Mouse (Mus musculus): Measurements from ENCODE around the gene Tex22. TPM values are rescaled to one million over a fixed set of nuclear protein-coding genes. Genes with fewer than 3 reads are reported as not detected.
A peak's percentile ranks its signal among the peaks of the same experiment; 100 is the strongest.

Tex22 gene
- polyA plus RNA-seq, 1 experiment from 2014 or later: not detected

DNA sequence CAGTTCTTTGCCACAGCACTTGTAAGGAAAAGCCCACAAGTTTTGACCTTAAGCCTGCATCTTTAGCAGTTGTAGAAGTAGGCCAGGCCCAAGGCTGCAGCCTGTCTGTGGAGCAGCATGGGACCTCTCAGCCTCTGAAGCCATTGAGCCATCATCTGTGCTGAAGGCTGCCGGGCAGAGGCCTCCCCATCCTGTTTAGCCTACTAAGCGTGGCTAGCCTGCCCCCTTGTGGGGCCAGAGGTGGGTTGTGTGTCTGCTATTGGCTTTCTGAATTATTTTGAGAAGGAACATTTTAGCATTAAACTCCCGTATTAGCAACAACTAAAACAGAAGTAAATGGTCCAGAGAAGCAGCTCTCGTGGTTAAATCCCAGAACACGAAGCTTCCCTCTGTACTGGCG lies 28.2 kb downstream of the Tex22 start:
- H3K27ac ChIP-seq (replicated peaks; ENCODE audit: low read depth, low read length): no peak overlapping the region
- WGBS: 63% methylated on average over 6 of the region's 6 CpGs
- no peak overlapping the region for H3K4me2 ChIP-seq (ENCODE audit: low read depth, low read length)
- H3K9me3 ChIP-seq (ENCODE audit: control insufficient read depth, low read length): no peaks in the 10 kb centered on the region
- no peak; the same call in 1 of the 2 replicates for ATAC-seq (ENCODE audit: low read depth)
- peak; percentile 64 for DNase-seq (ENCODE audit: low spot score)
- peaks cover 11% of the 10 kb centered on the region; the same call in 1 of the 2 replicates for H3K36me3 ChIP-seq (ENCODE audit: control insufficient read depth, insufficient read depth, low read length)
- peaks cover 8% of the 10 kb centered on the region for H3K4me1 ChIP-seq (ENCODE audit: control insufficient read depth, insufficient read depth, low read length)
- no peak overlapping the region for H3K4me3 ChIP-seq (ENCODE audit: low read depth, low read length)
- no peaks in the 10 kb centered on the region for H3K27me3 ChIP-seq (replicated peaks; ENCODE audit: control insufficient read depth, insufficient read depth, low read length)
- no peak overlapping the region for H3K9ac ChIP-seq (ENCODE audit: low read depth, low read length)

DNA sequence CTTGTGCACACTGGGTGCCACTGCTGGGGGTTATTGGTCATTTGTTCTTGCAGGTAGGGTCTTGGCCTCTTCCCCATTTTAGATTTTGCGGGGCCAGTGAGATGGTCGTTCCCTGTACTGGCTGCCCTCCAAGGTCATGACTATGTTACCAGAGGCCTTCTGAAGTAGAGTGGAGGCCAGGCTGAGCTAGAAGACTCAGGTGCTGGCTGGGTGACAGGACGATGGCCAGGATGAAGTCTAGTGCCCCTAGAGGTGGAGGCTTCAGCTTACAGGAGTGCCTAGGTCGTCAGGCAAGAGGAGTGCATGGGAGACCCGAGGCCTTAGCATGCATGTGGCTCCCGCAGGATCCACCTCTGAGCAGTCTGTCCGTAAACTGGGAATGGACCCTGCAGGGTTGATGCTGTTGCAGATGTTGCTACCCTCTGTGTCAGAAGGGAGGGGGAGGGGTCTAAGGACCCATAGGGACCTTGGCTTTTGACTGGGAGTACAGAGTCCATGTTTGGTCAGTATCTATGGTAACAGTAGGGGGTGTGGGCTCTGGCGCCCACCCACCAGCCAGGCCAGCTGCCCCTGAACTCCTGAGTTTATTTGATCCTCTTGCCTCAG lies 29.6 kb downstream of the Tex22 start:
- DNase-seq (ENCODE audit: low spot score) (no peak), ATAC-seq (ENCODE audit: low read depth) (no peak)
- H3K27ac ChIP-seq (replicated peaks; ENCODE audit: low read depth, low read length): no peak overlapping the region
- H3K4me1 ChIP-seq (ENCODE audit: control insufficient read depth, insufficient read depth, low read length): peaks cover 6% of the 10 kb centered on the region
- H3K27me3 ChIP-seq (replicated peaks; ENCODE audit: control insufficient read depth, insufficient read depth, low read length): no peaks in the 10 kb centered on the region
- no peak overlapping the region for H3K9ac ChIP-seq (ENCODE audit: low read depth, low read length)
- no peaks in the 10 kb centered on the region for H3K9me3 ChIP-seq (ENCODE audit: control insufficient read depth, low read length)
- peaks cover 15% of the 10 kb centered on the region; the same call in 1 of the 2 replicates for H3K36me3 ChIP-seq (ENCODE audit: control insufficient read depth, insufficient read depth, low read length)
- no peak overlapping the region for H3K4me3 ChIP-seq (ENCODE audit: low read depth, low read length)
- no peak overlapping the region for H3K4me2 ChIP-seq (ENCODE audit: low read depth, low read length)
- WGBS: 88% methylated on average over 8 of the region's 8 CpGs

DNA sequence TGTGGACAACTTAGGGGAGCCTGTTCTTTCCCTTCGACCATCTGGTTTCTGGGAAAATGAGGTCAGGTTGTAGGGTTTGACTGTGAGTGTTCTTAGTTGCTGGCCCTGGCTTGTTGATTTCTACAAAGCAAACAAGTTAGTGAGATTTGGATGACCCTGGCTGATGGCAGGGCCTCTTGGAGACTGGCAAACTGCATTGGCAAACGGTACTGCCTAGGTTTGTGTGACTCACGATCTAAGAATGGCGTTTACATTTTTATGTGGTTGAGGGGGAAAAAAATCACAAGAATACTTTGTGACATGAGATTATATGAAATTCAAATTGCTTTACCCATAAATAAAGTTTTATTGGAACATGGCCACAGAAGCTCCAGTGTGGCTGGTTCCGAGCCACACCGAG lies 32.1 kb downstream of the Tex22 start:
- Histone ChIP-seq H3K9ac (ENCODE audit: low read depth, low read length) (no peak overlapping the region), H3K27me3 (replicated peaks; ENCODE audit: control insufficient read depth, insufficient read depth, low read length) (no peaks in the 10 kb centered on the region), H3K9me3 (ENCODE audit: control insufficient read depth, low read length) (no peaks in the 10 kb centered on the region), H3K4me3 (ENCODE audit: low read depth, low read length) (no peak overlapping the region), H3K27ac (replicated peaks; ENCODE audit: low read depth, low read length) (no peak overlapping the region), H3K36me3 (ENCODE audit: control insufficient read depth, insufficient read depth, low read length) (peaks cover 18% of the 10 kb centered on the region; the same call in 1 of the 2 replicates), H3K4me1 (ENCODE audit: control insufficient read depth, insufficient read depth, low read length) (no peaks in the 10 kb centered on the region), H3K4me2 (ENCODE audit: low read depth, low read length) (no peak overlapping the region)
- DNase-seq (ENCODE audit: low spot score): no peak
- WGBS: 75% methylated on average over 6 of the region's 6 CpGs
- ATAC-seq (ENCODE audit: low read depth): no peak

DNA sequence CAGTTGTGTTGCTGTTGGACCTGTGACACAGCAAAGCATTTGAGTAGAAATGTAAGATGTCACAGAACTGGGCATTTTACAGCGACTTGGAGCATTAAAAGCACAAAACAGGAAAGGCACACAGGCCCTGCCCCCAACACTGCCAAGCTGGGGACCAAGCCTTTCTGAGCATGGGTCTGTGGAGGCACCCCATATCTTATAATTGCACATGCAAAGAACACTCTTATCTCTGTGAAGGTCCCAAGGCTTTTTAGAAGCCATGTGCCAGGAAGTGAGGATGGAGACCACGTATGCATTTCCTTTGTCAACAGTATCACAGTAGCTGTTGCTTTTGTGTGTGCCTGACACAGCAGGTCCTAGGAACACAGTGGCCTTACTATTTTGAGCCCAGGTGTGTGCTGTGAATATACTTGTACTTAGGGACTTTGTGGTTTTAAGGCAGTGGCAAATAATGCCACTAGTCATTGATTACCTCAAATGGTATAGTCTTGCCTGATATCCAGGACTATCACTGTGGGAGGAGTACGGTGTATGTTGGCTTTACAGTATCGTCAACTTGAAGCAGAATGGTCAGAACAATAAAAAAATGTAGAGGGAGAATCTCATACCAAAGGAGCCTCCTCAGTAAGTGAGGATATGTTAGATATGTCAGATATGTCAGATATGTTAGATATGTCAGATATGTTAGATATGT lies 33.3 kb downstream of the Tex22 start:
- ATAC-seq (ENCODE audit: low read depth): no peak
- peaks cover 25% of the 10 kb centered on the region; the same call in 1 of the 2 replicates for H3K36me3 ChIP-seq (ENCODE audit: control insufficient read depth, insufficient read depth, low read length)
- H3K9ac ChIP-seq (ENCODE audit: low read depth, low read length): no peak overlapping the region
- no peak for DNase-seq (ENCODE audit: low spot score)
- no peak overlapping the region for H3K27ac ChIP-seq (replicated peaks; ENCODE audit: low read depth, low read length)
- H3K4me1 ChIP-seq (ENCODE audit: control insufficient read depth, insufficient read depth, low read length): no peaks in the 10 kb centered on the region
- H3K4me2 ChIP-seq (ENCODE audit: low read depth, low read length): no peak overlapping the region
- H3K27me3 ChIP-seq (replicated peaks; ENCODE audit: control insufficient read depth, insufficient read depth, low read length): no peaks in the 10 kb centered on the region
- 81% methylated on average over 4 of the region's 4 CpGs for WGBS
- H3K9me3 ChIP-seq (ENCODE audit: control insufficient read depth, low read length): no peaks in the 10 kb centered on the region
- H3K4me3 ChIP-seq (ENCODE audit: low read depth, low read length): no peak overlapping the region

DNA sequence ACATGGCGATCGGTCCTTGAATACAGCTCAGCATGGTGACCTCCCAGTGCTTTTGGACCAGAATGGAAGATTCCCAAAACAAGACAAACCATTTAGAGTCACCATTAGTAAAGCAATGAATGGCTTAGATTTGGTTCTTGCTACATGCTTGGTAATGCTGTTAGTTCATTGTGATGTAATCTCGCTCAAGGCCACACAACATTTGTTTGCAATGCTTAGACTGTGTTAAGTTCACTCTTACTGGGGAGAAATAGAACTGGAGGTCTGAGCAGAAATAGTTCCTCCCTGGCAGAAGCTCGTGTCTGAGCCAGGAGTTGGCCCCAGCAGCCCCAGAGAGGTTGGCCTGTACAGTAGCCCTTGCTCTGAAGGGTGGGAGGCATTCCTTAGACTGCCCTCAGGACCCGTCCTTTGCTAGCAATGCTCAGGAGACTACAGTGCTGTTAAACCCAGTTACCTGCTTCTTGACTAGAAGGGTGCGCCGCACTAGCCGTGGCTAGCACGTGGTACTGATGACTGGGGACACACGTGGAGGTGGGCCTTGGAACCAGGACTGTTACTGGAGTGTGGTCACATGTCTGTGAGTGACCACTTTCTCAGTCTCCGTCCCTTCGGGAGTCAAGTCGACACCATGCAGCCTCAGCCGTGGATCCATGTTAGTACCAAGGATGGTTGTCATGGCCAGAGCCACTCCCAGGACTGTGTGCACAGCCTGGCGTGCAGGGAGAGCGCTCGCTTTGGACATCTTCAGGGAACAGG lies 34.4 kb downstream of the Tex22 start:
- Histone ChIP-seq H3K27ac (replicated peaks; ENCODE audit: low read depth, low read length) (no peak overlapping the region), H3K4me2 (ENCODE audit: low read depth, low read length) (no peak overlapping the region), H3K9ac (ENCODE audit: low read depth, low read length) (no peak overlapping the region), H3K4me1 (ENCODE audit: control insufficient read depth, insufficient read depth, low read length) (no peaks in the 10 kb centered on the region), H3K9me3 (ENCODE audit: control insufficient read depth, low read length) (no peaks in the 10 kb centered on the region), H3K27me3 (replicated peaks; ENCODE audit: control insufficient read depth, insufficient read depth, low read length) (no peaks in the 10 kb centered on the region), H3K4me3 (ENCODE audit: low read depth, low read length) (no peak overlapping the region), H3K36me3 (ENCODE audit: control insufficient read depth, insufficient read depth, low read length) (peaks cover 29% of the 10 kb centered on the region)
- no peak for DNase-seq (ENCODE audit: low spot score)
- 87% methylated on average over 17 of the region's 17 CpGs for WGBS
- no peak for ATAC-seq (ENCODE audit: low read depth)

DNA sequence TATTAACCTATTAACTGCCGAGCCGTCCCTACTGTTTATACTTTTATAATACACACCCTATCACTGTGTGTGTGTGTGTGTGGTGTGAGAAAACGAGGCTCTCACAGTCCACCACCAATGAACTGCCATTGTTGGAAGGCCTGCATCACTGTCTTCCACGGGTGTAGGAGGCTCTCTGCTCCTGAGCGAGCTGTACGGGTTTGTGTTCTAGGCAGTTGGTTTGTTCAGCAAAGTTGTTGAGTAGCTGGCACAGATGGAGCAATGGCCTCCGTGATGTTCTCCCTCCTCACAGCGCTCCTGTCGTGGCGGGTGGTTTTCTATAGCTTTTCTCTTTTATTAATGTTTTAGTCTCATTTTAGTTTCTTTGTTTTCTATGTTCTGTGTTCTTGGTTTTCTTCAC lies 35.5 kb downstream of the Tex22 start:
- Histone ChIP-seq H3K4me2 (ENCODE audit: low read depth, low read length) (no peak overlapping the region), H3K4me3 (ENCODE audit: low read depth, low read length) (no peak overlapping the region), H3K27me3 (replicated peaks; ENCODE audit: control insufficient read depth, insufficient read depth, low read length) (no peaks in the 10 kb centered on the region), H3K36me3 (ENCODE audit: control insufficient read depth, insufficient read depth, low read length) (peaks cover 35% of the 10 kb centered on the region), H3K9ac (ENCODE audit: low read depth, low read length) (no peak overlapping the region), H3K27ac (replicated peaks; ENCODE audit: low read depth, low read length) (no peak overlapping the region), H3K4me1 (ENCODE audit: control insufficient read depth, insufficient read depth, low read length) (no peaks in the 10 kb centered on the region), H3K9me3 (ENCODE audit: control insufficient read depth, low read length) (no peaks in the 10 kb centered on the region)
- ATAC-seq (ENCODE audit: low read depth): no peak
- WGBS: 87% methylated on average over 10 of the region's 10 CpGs
- no peak for DNase-seq (ENCODE audit: low spot score)

DNA sequence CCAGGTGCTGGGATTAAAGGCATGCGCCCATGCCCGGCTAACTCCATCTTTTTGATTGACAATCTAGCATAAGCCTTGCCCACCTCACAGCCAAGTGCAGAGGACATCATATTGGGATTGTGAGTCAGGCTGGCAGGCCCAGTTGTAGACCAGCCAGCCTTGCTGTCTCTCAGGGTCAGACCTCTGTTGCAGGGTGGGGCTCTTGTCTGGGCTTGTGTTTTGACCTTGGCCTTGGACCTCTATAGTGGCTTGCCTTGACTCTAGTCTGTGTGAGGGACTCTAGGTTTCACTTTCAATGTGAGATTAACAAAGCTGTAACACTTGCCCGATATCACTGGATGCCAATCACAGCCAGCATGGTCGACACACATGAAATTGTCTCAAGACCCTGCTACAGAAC lies 39.8 kb downstream of the Tex22 start:
- Histone ChIP-seq H3K36me3 (ENCODE audit: control insufficient read depth, insufficient read depth, low read length) (peaks cover 66% of the 10 kb centered on the region), H3K9me3 (ENCODE audit: control insufficient read depth, low read length) (no peaks in the 10 kb centered on the region), H3K27ac (replicated peaks; ENCODE audit: low read depth, low read length) (no peak overlapping the region), H3K27me3 (replicated peaks; ENCODE audit: control insufficient read depth, insufficient read depth, low read length) (no peaks in the 10 kb centered on the region), H3K4me3 (ENCODE audit: low read depth, low read length) (no peak overlapping the region), H3K4me1 (ENCODE audit: control insufficient read depth, insufficient read depth, low read length) (no peaks in the 10 kb centered on the region), H3K4me2 (ENCODE audit: low read depth, low read length) (no peak overlapping the region), H3K9ac (ENCODE audit: low read depth, low read length) (no peak overlapping the region)
- WGBS: 88% methylated on average over 4 of the region's 4 CpGs
- ATAC-seq (ENCODE audit: low read depth): no peak
- no peak for DNase-seq (ENCODE audit: low spot score)

DNA sequence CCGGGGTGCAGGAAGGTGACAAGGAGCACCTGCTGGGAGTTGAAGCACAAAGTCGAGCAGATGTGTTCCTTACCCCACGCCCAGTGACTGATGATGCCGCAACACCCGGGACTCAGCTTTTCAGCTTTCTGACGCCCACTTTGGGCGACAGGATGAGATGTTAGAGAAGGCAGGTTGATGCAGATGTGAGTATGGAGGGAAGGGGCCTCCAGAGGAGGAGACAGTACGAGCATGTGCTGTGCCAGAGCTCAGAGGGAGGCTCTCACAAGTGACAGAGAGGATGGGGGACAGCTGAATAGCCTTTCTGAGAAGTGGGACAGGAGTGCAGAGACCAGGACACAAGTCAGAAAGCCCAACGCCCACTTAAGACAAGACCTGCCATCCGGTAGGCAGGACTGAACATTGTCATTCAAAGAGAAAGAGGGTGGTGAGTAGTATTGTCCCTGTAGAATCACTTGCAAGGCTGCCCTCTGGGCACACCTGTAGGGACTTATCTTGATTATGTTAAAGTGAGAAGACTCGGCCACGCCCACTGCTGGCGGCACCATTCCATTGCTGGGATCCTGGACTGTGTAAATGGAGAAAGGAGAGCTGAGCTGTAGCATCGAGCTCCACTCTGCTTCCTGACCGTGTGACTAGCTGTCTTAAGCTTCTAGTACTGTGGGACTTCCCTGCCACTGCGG lies 40.7 kb downstream of the Tex22 start:
- no peak overlapping the region for H3K4me3 ChIP-seq (ENCODE audit: low read depth, low read length)
- WGBS: 80% methylated on average over 16 of the region's 16 CpGs

More for the DNA sequence above, 40.7 kb downstream of the Tex22 start:
- no peak overlapping the region for H3K27ac ChIP-seq (replicated peaks; ENCODE audit: low read depth, low read length)
- no peak overlapping the region for H3K9ac ChIP-seq (ENCODE audit: low read depth, low read length)
- ATAC-seq (ENCODE audit: low read depth) (peak; percentile 12; the same call in 1 of the 2 replicates), DNase-seq (ENCODE audit: low spot score) (no peak)
- H3K4me2 ChIP-seq (ENCODE audit: low read depth, low read length): no peak overlapping the region
- H3K27me3 ChIP-seq (replicated peaks; ENCODE audit: control insufficient read depth, insufficient read depth, low read length): no peaks in the 10 kb centered on the region
- no peaks in the 10 kb centered on the region for H3K4me1 ChIP-seq (ENCODE audit: control insufficient read depth, insufficient read depth, low read length)
- no peaks in the 10 kb centered on the region for H3K9me3 ChIP-seq (ENCODE audit: control insufficient read depth, low read length)
- H3K36me3 ChIP-seq (ENCODE audit: control insufficient read depth, insufficient read depth, low read length): peaks cover 72% of the 10 kb centered on the region

Measured in embryonic facial prominence, embryonic 14.5 days (tissue).